Mouse (Mus musculus) megakaryocyte, embryonic 14.5 days (primary cell): ENCODE measurements around the gene Ift52. TPM values are rescaled to one million over a fixed set of nuclear protein-coding genes. Genes with fewer than 3 reads are reported as not detected.

ENCODE experiments used
- H3K27me3 ChIP-seq: replicated peaks from 2 replicates; pipeline ENCODE3; 2012; ENCODE audit warnings: inconsistent platforms
- H3K36me3 ChIP-seq: replicated peaks from 2 replicates; pipeline ENCODE3; 2012; ENCODE audit warnings: low read length, inconsistent platforms, mixed read lengths
- H3K4me1 ChIP-seq: 2 replicates; pipeline ENCODE4 v1.6.1; 2012; ENCODE audit warnings: inconsistent platforms
- H3K4me3 ChIP-seq: replicated peaks from 2 replicates; pipeline ENCODE3; 2012; ENCODE audit warnings: moderate library complexity, mild to moderate bottlenecking, inconsistent platforms
- H3K9me3 ChIP-seq: 2 replicates; pipeline ENCODE4 v1.6.1; 2012; ENCODE audit warnings: inconsistent platforms
- FLI1 ChIP-seq: IDR thresholded peaks from 2 replicates; pipeline ENCODE4 v1.6.1; 2012; ENCODE audit warnings: low read length, inconsistent platforms, mixed read lengths
- GATA1 ChIP-seq: IDR thresholded peaks from 3 replicates; pipeline ENCODE4 v1.6.1; 2012; ENCODE audit warnings: mixed read lengths, low read length, inconsistent platforms, borderline replicate concordance
- polyA plus RNA-seq: library from polyadenylated mRNA; stranded (reverse); fragments of >175 nt; gene quantifications from 2 replicates; pipeline ENCODE4 v1.2.3, GENCODE M21; 2012; ENCODE audit warnings: low replicate concordance; ENCODE audit not compliant: insufficient read depth

Ift52 gene
- polyA plus RNA-seq, 1 experiment, result 3.2 TPM

DNA sequence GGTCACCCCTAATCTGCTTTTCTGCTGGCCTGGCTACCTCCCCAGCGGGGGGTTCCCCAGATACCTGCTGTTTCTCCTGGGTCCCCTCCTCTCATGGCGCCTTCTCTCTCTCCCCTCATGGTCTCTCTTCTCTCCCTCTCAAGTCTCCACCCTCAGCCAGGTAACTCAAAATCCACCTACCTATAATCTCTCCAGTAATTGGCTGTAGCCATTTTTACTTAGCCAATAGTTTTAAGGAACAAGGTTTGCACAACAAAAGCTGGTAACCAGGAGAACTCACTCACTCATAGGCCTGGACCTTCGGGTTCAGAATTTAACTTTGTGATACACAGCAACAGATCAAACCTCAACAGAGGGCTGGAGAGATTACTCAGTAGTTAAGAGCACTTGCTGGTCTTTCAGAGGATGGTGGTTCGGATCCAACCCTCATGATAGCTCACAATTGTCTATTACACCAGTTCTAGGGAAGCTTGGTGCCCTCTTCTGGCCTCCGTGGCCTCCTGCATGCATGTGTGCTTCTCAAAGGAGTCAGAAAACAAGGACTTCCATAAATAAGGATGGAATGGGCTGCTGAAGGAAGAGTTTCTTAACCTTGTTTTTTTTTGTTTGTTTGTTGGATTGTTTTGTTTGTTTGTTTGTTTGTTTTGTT lies 72.4 kb downstream of the Ift52 start:
- TF ChIP-seq FLI1, result no peak
- no peak for TF ChIP-seq GATA1
- Histone ChIP-seq H3K27me3 (peaks cover 21% of the 10 kb centered on the region), H3K4me1 (peaks cover 31% of the 10 kb centered on the region), H3K36me3 (peaks cover 6% of the 10 kb centered on the region), H3K9me3 (no peaks in the 10 kb centered on the region), H3K4me3 (no peak overlapping the region)

- H3K36me3 ChIP-seq, result no peaks in the 10 kb centered on the region
- peaks cover 47% of the 10 kb centered on the region for H3K27me3 ChIP-seq
- TF ChIP-seq GATA1 (no peak), FLI1 (no peak)
These were observed 77.8 kb downstream of the Ift52 start for GRCm38 (mm10) chr2:163094909-163095308.

More at GRCm38 (mm10) chr2:163094909-163095308, 77.8 kb downstream of the Ift52 start:
- H3K4me1 ChIP-seq, result peaks cover 11% of the 10 kb centered on the region
- no peak overlapping the region for H3K4me3 ChIP-seq
- no peaks in the 10 kb centered on the region for H3K9me3 ChIP-seq

Other genes starting within 250 kb of the Ift52 start
- gene Srsf6, start 85.8 kb upstream of the Ift52 start, polyA plus RNA-seq, result 37.6 and 68.1 TPM in 2 replicates
- gene L3mbtl1, start 73.9 kb upstream of the Ift52 start, polyA plus RNA-seq, result 0.51 TPM in 1 of 2 replicates, not detected in the other
- gene Sgk2, start 30.0 kb upstream of the Ift52 start, polyA plus RNA-seq, result not detected in 2 replicates
- 12.5 and 23.5 TPM in 2 replicates for gene Mybl2, start 37.3 kb downstream of the Ift52 start, polyA plus RNA-seq
- not detected in 2 replicates for gene Gtsf1l, start 70.5 kb downstream of the Ift52 start, polyA plus RNA-seq
- 4.5 and 36.8 TPM in 2 replicates for gene Tox2, start 185.8 kb downstream of the Ift52 start, polyA plus RNA-seq